Mouse (Mus musculus): ENCODE measurements around the gene Paf1.

- TF ChIP-seq CTCF (IDR thresholded peaks at IDR 0.05; ENCODE audit: low read depth, low read length), result no peak
- no peak for TF ChIP-seq POLR2A (IDR thresholded peaks at IDR 0.05; ENCODE audit: extremely low read depth, insufficient read depth, low read length)
Measured at GRCm38 (mm10) chr7:28361647-28362341, 31.0 kb upstream of the Paf1 start.
